Mouse (Mus musculus): ENCODE data around the gene Eras.

DNA sequence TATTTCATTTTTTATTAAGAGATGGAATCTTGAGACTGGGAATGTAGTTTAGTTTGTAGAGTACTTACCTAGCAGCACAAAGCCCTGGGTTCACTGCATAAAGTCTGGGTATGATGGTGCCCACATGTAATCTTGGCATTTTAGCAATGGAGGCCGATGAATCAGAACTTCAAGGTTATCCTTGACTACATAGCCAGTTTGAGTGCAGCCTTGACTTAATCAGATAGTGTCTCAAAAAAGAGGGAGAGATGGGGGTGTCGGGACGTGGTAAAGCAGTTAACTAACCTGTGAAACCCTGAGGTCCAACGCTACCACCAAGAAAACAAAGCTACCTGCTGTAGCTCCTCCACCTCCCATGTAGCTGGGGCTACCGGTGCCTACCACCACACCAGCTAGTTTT is 24.0 kb downstream of the Eras start:
- TF ChIP-seq CTCF (IDR thresholded peaks at IDR 0.05; ENCODE audit: control insufficient read depth, insufficient read depth, insufficient replicate concordance, low read depth, low read length) (no peak), POLR2A (IDR thresholded peaks at IDR 0.05; ENCODE audit: control insufficient read depth, low read depth, low read length) (no peak)

Measured in testis, adult 2 months (tissue).